Mouse (Mus musculus) bone marrow, adult 2 months (tissue): Measurements from ENCODE around the gene Gpr27. TPM values are rescaled to one million over a fixed set of nuclear protein-coding genes. Genes with fewer than 3 reads are reported as not detected.

Source experiments
- H3K27ac ChIP-seq: fragments of 200-500 bp; 2 replicates; pipeline ENCODE4 v1.5.1; 2012; ENCODE audit warnings: low read depth, mild to moderate bottlenecking, control low read depth, inconsistent platforms, low read length; ENCODE audit not compliant: control insufficient read depth, poor library complexity, insufficient read depth
- H3K4me1 ChIP-seq: fragments of 200-500 bp; 2 replicates; pipeline ENCODE4 v1.6.1; 2011; ENCODE audit warnings: low read length; ENCODE audit not compliant: control insufficient read depth, insufficient read depth
- H3K4me3 ChIP-seq: fragments of 200-500 bp; replicated peaks from 2 replicates; pipeline ENCODE3; 2011; ENCODE audit warnings: mild to moderate bottlenecking, low read depth, low read length, control low read depth; ENCODE audit not compliant: control insufficient read depth
- CTCF ChIP-seq: fragments of 200-500 bp; IDR thresholded peaks from 2 replicates; pipeline ENCODE4 v1.5.1; 2011; ENCODE audit warnings: low read length, control low read depth; ENCODE audit not compliant: control insufficient read depth, insufficient read depth
- POLR2A ChIP-seq: fragments of 200-500 bp; IDR thresholded peaks from 2 replicates; pipeline ENCODE4 v1.6.1; 2011; ENCODE audit warnings: low read depth, mild to moderate bottlenecking, control low read depth, low read length, borderline replicate concordance; ENCODE audit not compliant: control insufficient read depth
- WGBS: fragments of 180-500 bp; shearing (Covaris S2); methylation state at CpG from one replicate; pipeline ENCODE4 v1.1.7; 2018; 5-methylcytosine and 5-hydroxymethylcytosine counted together
- polyA plus RNA-seq: library from polyadenylated mRNA; stranded (reverse); fragments of >200 nt; gene quantifications from 2 replicates; pipeline ENCODE4 v1.2.4, GENCODE M21; 2011; ENCODE audit warnings: low replicate concordance; ENCODE audit not compliant: missing spikeins, insufficient read depth, insufficient read length

Gene Gpr27
- polyA plus RNA-seq, 1 experiment, result 1.7 TPM

GRCm38 (mm10) chr6:99669481-99670325 is 22.8 kb upstream of the Gpr27 start:
- TF ChIP-seq CTCF (no peak), POLR2A (no peak)
- WGBS, result 60% methylated on average over 5 of the region's 5 CpGs
- Histone ChIP-seq H3K27ac (no peak overlapping the region), H3K4me3 (no peak overlapping the region), H3K4me1 (no peaks in the 10 kb centered on the region; the same call in 1 of the 2 replicates)

GRCm38 (mm10) chr6:99670481-99671119 is 21.9 kb upstream of the Gpr27 start:
- WGBS, result 79% methylated on average over 7 of the region's 7 CpGs
- Histone ChIP-seq H3K4me1 (no peaks in the 10 kb centered on the region; the same call in 1 of the 2 replicates), H3K27ac (no peak overlapping the region)

GRCm38 (mm10) chr6:99671768-99672167 is 20.7 kb upstream of the Gpr27 start:
- TF ChIP-seq CTCF (0 out of 2 replicates have a peak, but pooled peaks have one; percentile 12), POLR2A (no peak)
- WGBS, result 56% methylated on average over 3 of the region's 3 CpGs
- Histone ChIP-seq H3K27ac (no peak overlapping the region), H3K4me3 (no peak overlapping the region), H3K4me1 (no peaks in the 10 kb centered on the region; the same call in 1 of the 2 replicates)

More at GRCm38 (mm10) chr6:99670481-99671119, 21.9 kb upstream of the Gpr27 start:
- no peak overlapping the region for H3K4me3 ChIP-seq
- TF ChIP-seq POLR2A (no peak), CTCF (peak; percentile 77)

- WGBS, result 76% methylated on average over 4 of the region's 4 CpGs
- no peak overlapping the region for H3K4me3 ChIP-seq
- H3K27ac ChIP-seq, result no peak overlapping the region
- no peaks in the 10 kb centered on the region for H3K4me1 ChIP-seq
- no peak for TF ChIP-seq POLR2A
- no peak for TF ChIP-seq CTCF
Observed at GRCm38 (mm10) chr6:99674482-99674881, 18.0 kb upstream of the Gpr27 start.

GRCm38 (mm10) chr6:99677325-99677724 is 15.2 kb upstream of the Gpr27 start:
- H3K4me1 ChIP-seq, result no peaks in the 10 kb centered on the region
- no peak for TF ChIP-seq CTCF
- TF ChIP-seq POLR2A, result no peak
- WGBS, result 72% methylated on average over 8 of the region's 8 CpGs
- H3K27ac ChIP-seq, result no peak overlapping the region
- H3K4me3 ChIP-seq, result no peak overlapping the region

GRCm38 (mm10) chr6:99678108-99678507 is 14.4 kb upstream of the Gpr27 start:
- WGBS, result 83% methylated on average over 11 of the region's 11 CpGs
- Histone ChIP-seq H3K4me3 (no peak overlapping the region), H3K4me1 (no peaks in the 10 kb centered on the region), H3K27ac (no peak overlapping the region)
- TF ChIP-seq POLR2A, result no peak
- no peak for TF ChIP-seq CTCF

- no peak overlapping the region for H3K27ac ChIP-seq
- H3K4me1 ChIP-seq, result no peaks in the 10 kb centered on the region
- TF ChIP-seq POLR2A (no peak), CTCF (no peak)
- no peak overlapping the region for H3K4me3 ChIP-seq
- 87% methylated on average over 5 of the region's 5 CpGs for WGBS
Observed at GRCm38 (mm10) chr6:99683974-99684373, 8.5 kb upstream of the Gpr27 start.

- no peak for TF ChIP-seq POLR2A
- TF ChIP-seq CTCF, result peak; percentile 65
- H3K27ac ChIP-seq, result no peak overlapping the region
- WGBS, result 49% methylated on average over 5 of the region's 5 CpGs
- H3K4me1 ChIP-seq, result no peaks in the 10 kb centered on the region
- H3K4me3 ChIP-seq, result no peak overlapping the region
Observed at GRCm38 (mm10) chr6:99684899-99685298, 7.6 kb upstream of the Gpr27 start.
